Mouse (Mus musculus) megakaryocyte, adult 5-6 weeks (primary cell): ENCODE measurements around the gene Ttll11. TPM values are rescaled to one million over a fixed set of nuclear protein-coding genes. Genes with fewer than 3 reads are reported as not detected.

Source experiments
- ATAC-seq: 2 replicates; pipeline ENCODE4 v1.8.0; 2016; ENCODE audit warnings: mild to moderate bottlenecking, inconsistent platforms; ENCODE audit not compliant: poor library complexity, severe bottlenecking
- total RNA-seq, 2 experiments: library from RNA; stranded (forward) in 1 of 2; stranded (reverse) in 1 of 2; fragments of 153-499, 151-499 nt in 1 of 2; fragments of 221-1000, 200-1000 nt in 1 of 2; gene quantifications; 2 replicates each; pipeline versions ENCODE4 v1.2.3 to v1.2.4; 2015 to 2017

The Ttll11 gene
- total RNA-seq, 2 experiments from 2014 or later = 0.48 TPM; not detected in 1

DNA sequence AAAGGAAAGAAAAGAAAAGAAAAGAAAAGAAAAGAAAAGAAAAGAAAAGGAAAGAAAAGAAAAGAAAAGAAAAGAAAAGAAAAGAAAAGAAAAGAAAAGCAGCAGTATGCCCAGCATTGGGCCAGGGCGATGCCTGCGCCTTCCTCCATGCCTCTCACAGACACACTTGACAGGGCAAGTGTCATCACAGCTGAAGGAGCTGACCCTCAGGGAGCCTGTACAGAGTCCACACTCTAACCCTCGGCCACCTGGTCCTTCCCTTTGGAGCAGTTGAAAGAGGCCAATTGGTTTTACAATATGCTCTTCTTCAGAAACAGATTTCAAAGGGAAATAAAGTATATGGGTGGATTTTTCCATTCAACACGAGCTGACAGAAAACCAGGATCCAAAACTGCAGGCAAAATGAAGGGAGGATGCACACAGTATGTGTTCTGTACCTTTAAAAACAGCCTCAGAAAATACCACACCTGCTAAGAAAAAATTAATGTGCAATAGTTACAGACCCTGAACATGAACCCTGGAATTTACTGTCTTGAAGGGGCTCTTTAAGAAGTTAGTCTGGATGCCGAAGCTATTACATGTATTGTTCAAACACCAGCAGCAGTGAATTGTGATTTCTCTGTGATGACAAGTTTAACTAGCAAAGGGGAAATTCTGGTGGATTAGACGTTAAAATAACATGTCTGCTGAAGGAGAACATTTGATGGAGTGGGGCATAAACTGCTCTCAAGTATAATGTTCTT lies 7.3 kb downstream of the Ttll11 start:
- ATAC-seq = no peak

DNA sequence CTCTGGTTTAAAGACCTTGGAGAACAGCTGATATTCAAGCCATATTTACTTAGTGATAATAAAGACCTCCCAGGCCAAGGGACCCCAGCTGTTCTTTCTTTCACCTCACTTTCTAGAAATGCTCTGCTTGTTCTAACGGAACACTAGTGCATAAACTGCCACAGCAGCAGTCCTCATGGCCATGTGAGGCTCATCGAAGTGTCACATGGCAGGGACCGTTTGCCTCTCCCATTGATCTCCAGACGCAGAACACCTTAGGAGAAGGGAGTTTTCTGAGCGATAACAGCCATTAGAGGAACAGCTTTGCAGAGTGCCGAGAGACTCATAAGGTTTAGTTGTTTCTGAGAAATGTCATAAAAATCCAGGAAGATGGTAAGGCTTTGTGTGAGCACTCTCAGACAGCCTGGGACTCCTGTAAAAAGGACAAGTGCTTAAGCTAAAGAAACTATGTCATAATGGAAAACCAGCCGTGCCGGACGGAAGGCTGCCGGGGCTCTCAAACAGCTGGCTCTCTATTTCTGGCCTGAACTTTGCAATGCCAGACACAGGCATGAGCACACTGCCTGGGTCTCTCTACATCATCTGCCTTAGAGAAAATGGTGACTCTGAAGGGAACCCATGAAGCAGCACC lies 13.7 kb downstream of the Ttll11 start:
- no peak for ATAC-seq

GRCm38 (mm10) chr2:35963280-35963679 lies 16.4 kb downstream of the Ttll11 start:
- ATAC-seq = no peak

DNA sequence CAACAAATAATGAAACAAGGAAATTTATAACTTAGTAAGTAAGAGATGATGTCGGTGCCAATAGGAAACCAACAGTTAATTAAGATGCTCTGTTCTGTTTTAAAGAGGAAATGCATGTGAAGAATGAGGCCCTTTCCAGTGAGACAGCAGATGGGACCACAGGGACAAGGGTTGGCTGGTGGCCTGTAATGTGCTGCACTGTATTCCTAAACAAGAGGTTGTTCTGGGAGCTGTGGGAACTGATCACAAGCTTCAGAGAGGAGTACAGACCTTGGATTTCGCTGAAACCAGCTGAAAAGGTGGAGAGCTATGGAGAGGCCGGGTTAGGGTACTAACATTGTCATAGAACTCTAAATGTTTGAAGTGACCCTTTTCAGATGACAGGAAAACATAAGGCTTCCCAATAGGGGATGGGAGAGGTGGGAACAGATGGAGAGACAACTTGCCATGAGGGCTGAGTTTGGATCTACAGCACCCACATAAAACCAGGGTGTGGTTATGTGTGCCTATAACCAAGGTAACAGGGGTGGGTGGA lies 18.1 kb downstream of the Ttll11 start:
- no peak for ATAC-seq

GRCm38 (mm10) chr2:35957471-35958140 lies 22.1 kb downstream of the Ttll11 start:
- no peak for ATAC-seq

DNA sequence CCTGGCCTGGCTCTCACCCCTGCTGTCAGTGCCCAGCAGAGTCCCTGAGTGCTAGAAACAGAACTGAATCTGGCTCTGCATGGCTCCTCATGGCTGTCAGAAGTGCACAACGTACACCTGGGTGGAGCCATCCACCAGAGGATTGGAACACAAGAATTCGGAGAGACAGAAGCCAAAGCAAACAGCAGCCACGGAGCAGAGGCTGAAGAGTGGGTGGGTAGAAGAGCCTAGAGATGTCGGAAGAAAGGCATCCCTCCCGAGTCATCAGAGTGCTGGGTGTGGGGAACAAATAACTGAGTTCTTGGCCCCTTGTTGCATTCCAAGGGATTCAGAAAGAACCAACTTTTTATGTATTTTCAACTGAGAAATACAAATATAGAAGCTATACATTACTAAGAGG lies 24.5 kb downstream of the Ttll11 start:
- ATAC-seq = no peak

GRCm38 (mm10) chr2:35952187-35952958 lies 27.3 kb downstream of the Ttll11 start:
- no peak for ATAC-seq

DNA sequence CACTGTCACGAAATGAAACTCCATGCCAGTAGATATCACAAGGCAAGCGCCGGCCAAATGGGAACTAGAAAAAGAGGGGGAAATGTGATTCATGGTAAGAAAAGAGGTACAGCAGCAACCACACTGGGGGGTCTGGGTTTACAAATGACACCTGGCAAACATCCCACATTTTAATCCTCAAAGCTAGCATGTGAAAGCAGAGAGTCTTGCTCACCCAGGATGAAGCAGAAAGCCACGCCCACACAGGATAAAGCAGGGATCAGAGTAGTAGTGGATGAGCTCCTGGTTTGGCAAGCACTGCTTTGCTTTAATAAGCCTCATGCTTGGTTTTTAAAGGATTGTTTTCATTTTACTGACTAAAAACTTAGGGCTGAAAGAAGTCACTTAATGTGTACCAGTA lies 34.8 kb downstream of the Ttll11 start:
- no peak for ATAC-seq

GRCm38 (mm10) chr2:35942960-35943359 lies 36.8 kb downstream of the Ttll11 start:
- peak; percentile 47; the same call in 1 of the 2 replicates for ATAC-seq

- ATAC-seq = no peak
Observed at GRCm38 (mm10) chr2:35935045-35935444, 44.7 kb downstream of the Ttll11 start.

GRCm38 (mm10) chr2:35933116-35933515 lies 46.6 kb downstream of the Ttll11 start:
- ATAC-seq = no peak

GRCm38 (mm10) chr2:35931619-35932018 lies 48.1 kb downstream of the Ttll11 start:
- ATAC-seq = no peak

DNA sequence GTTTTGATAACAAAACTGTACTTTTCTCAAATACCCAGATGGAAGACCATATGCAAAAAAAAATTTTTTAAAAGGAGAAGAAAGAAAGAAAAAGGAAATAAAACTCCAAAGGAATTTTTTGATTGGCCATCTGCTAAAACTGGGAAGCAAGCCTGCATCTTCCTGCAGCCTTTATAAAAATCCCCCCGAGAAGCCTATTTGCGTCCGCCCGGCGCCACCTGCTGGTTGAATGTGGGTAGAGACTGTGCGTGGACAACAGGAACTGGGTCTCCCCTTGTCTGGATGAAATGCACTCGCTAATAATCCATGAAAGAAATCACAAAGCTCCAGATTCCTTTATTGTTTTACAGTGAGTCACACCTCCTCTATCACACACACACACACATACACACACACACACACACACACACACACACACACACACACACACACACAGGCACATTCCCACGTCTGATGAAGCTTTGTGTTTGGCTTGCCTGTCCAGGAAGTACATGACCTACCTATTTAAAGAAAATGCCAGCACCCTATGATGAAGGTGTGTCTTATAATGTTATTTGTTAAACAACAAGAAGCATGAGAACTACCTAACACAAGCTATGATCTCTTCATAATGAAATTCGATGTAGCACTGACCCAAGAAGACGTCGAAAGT lies 49.1 kb downstream of the Ttll11 start:
- ATAC-seq = peak; percentile 60

DNA sequence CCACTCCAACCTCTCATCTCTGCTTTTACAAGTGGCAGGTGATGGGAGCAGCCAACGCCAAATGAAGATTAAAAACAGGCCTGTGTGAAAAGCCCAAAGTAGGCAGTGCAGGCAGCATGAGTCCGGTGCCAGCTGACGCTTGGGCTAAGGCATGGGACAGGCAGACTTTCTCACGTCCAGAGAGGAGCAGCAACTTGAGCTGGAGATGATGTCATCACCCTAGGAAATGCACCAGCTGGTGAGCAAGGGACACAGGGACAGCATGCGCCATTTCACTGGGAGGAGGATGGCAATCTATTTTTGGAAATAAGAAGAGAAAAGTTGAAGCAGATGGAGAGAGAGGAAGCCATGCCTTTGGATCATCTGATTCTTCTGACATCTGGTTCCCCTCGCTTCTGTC lies 51.6 kb downstream of the Ttll11 start:
- ATAC-seq = no peak

DNA sequence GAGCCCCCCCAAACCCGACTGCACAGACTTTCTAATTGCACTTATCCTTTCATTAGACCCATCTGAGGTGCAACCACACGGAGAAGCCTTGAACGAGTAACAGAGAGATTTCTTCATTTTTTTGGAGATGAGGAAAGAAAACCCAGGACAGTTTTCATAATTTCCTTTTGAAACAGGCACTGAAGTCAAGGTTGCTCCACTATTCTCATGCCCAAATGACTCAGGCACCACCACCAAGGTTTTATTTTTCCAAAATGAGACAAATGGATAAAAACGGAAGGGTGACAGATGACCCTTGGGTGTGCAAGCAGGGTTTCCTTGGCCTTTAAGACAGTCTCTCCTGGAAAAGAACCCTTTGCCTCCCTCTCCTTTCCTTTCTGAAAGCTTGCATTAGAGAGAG lies 54.8 kb downstream of the Ttll11 start:
- ATAC-seq = peak; percentile 49

GRCm38 (mm10) chr2:35922956-35923355 lies 56.8 kb downstream of the Ttll11 start:
- ATAC-seq = no peak

DNA sequence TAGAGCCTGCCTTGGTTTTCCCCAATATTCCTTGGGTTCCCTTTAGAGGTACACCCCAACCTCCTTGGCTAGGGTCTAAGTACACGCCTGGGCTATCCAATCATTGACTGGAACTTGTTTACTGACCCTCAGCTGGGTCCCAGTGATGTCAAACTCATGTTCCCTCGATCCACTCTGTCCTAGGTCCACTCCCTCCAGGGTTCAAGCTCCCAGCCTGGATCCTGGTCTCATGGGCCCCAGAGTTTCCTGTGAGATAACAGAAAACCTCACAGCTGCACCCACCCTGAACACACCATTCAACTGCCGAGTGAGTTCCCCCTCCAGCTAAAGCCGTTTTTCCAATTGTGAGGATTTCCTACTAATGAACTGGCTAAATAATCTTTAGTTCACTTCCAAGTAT lies 67.6 kb downstream of the Ttll11 start:
- no peak for ATAC-seq

DNA sequence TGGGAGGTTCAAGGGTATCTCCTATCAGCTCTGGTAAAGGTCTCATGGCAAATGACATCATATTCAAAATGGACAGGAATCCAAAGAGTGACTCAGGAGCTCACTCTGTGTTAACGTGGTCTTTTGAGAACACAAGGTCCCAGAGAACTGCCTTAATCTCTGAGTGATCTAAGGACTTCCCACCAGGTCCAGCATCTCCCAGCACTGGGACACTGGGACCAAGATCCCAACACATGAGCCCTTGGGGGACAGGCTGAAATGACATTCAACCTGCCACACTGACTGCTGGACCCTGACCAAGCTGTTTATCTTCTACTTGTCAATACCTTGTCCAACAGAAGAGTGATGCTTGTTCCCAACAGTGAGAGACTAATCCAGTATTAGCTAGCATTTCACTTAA lies 68.0 kb downstream of the Ttll11 start:
- ATAC-seq = no peak

GRCm38 (mm10) chr2:35910740-35911139 lies 69.0 kb downstream of the Ttll11 start:
- no peak for ATAC-seq

GRCm38 (mm10) chr2:35909353-35909752 lies 70.4 kb downstream of the Ttll11 start:
- ATAC-seq = no peak
